Mouse (Mus musculus): ENCODE results near the gene Pan2. TPM values are rescaled to one million over a fixed set of nuclear protein-coding genes. Genes with fewer than 3 reads are reported as not detected.

The Pan2 gene
- 24.5 and 31.2 TPM in 2 replicates for polyA plus RNA-seq (2012; rRNA removed)

DNA sequence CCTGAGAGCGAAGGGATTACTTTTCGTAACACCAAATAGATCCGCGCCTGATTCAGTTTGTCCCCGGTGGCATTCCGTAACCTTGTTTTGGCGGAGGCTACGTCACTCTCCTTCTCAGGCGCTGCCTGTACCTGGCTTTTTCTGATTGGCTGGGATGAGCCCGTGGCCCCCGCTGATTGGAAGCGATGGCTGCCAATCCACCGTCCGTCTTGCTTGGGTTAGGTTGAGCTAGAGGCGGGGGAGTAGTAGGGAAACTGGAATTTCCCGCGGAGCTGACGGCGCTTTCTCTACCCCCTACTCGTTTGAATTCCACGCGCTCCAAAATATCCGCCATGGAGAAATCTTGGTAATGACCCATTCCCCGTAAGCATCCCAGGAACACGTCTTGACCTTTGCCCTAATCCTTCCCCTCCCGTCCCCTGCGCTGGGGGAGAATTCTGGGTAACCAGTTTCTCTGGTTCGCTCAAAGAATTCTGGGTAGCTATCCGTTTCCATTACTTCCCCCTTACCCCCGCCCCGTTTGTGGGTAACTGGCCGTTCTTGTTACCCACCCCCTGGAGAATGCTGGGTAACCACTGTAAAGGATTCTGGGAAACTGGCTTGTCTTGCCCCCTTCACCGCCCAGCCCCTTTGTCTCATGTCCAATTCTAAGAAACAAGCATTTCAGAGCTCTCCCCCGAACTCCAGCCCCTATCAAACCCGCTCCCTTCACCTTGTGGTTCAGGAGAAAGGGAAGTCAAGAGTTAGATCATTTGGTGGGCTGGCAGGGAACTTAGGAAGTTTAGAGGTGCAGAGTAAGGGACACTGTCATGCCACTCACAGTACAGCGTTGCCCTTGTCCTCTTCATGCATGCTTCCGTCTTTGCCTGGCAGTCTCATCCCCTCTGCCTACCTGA is at the start of gene Pan2:
TSS of gene Pan2 (plus strand) at position 210 of the 896 bp plus-strand sequence.

DNA sequence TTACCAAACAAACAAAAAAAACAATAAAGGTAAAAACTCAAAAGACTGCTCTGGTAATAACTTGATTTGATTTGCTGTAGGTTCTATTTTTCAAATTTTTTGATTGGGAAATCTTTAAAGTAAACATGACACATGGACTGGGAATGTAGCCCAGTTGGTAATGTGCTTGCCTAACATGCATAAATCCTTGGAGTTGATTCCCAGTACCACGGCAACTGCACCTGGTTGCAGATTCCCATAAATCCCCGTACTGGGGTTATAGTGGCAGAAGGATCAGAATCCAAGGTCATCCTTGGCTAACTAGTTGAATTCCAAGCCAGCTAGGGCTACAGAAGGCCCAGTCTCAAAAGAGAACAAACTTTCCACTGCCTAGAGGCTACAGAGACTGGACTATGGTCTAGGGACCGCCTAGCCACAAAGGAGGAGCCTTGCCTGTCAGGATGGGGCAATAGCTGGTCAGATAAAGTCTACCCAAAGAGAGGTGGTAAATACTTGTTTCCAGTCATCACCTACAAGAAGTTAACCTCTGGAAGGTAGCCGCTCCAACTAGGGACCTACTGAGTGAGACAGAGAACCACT is 49.4 kb upstream of the Pan2 start, which contains the start of gene Apon:
TSS of gene Apon (plus strand) at position 420 of the 579 bp plus-strand sequence.

DNA sequence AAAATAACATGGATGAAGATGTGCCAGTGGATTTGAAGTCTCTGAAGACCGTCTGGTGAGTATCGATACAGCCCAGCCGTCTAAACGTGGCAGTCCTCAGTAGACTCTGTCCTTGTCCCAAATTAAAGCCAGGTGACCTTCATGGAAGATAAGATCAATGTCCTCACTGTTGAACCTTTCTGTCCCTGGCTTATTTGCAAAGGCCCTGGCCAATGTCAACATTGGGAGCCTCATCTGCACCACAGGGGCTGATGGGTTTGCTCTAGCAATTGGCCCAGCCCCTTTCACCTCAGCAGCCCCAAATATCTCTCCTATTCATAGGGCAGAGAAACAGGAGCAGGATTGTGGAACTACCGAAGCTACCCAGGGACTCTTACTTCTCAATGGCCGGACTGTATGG is 34.8 kb upstream of the Pan2 start, which contains the start of gene Apof:
TSS of gene Apof (plus strand) at position 301 of the 400 bp plus-strand sequence.

DNA sequence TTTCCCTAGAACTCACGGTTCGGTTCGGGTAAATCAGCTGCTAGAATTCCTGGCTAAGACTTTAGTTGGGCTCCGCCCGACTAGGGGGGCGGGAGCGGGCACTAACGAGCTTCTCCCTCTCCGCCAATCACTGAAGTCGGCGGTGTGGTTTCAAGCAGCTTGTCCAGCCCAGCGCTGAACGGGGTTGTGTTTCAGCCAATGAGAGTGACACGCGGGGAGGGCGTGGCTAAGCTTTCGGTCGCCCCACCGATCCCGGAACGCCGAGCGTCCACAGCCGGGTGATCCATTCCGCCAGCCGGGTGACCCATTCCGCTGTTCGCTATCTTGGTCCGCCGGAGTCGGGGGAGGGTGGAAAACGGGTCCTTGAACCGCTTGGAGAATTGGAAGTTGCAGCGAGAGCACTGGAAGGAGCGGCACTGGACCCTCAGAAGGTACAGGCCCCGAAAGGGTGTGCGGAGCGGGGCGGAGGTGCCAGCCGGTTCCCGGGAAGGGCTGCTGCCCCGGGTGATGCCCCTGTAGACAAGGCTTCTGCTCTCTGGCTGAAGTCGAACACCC is 32.8 kb upstream of the Pan2 start, which contains the start of gene Stat2:
TSS of gene Stat2 (plus strand) at position 273 of the 555 bp plus-strand sequence.

DNA sequence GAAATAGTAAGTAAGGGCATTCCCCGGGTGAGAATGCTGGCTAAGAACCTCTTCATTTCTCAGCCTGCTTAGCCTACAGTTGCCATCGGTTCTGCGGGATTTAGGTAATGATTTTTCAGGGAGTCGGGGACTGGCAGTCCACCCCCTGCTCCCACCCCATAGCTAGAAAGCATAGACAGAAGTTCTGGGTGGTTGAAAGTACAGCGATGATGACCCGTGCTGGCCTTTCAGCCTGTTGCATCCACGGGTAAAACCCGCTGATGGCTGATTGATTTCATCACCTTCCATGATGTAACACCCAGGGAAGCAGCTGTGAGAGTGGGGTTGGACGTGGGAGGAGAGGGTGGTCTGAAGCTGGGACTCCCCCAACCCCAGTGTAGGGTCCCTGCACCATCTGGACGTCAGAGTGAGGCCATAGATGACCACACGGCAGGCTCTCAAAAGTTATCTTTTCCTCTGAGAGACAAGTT is 4.4 kb upstream of the Pan2 start, which contains the start of gene Il23a:
TSS of gene Il23a (minus strand) at position 51 of the 470 bp plus-strand sequence.

DNA sequence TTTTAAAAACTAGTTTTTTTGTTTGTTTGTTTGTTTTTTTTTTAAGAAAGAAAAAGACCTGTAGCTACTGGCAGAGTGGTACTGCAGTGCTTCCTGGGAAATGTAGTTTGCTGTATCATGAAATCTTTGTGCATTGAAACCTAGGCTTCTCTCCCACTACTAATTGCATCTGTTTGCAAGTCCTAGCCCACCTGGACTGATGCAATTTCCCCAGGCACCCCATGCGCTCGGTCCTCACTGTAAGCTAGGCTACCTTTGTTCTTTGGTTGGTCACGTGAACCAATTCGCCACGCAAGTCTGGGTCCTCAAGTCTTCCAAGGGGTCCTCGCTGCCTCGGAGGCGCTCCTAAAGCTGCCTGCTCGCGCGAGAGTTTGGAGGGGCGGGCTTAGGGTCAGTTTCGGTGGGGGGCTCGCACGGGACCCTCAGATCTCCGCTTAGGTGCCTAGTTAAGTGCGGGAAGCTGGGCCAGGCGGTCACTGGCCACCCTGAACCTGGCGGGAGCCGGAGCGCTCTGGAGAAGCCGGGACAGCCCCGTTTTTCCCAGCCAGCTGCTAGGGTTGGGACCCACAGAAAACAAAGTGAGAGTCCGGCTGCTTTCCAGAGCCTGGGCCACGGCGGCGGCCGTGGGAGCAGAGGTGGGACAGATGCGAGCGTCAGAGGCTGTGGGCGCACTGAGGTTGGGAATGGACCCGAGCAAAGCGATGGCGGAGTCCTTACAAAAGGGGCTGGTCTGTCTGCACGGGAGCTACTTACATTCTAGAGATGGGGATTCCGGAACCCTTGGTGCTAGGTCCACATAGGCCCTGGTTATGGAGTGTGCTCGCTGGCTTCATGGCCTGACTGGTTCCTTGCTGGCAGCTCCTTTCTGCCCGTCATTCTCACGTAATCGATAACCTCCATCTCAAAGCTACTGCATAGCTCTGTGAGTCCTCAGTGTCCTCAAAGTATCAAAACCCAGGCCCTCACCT is 19.3 kb downstream of the Pan2 start, which contains the start of gene Cnpy2:
TSS of gene Cnpy2 (plus strand) at position 319 of the 968 bp plus-strand sequence.

DNA sequence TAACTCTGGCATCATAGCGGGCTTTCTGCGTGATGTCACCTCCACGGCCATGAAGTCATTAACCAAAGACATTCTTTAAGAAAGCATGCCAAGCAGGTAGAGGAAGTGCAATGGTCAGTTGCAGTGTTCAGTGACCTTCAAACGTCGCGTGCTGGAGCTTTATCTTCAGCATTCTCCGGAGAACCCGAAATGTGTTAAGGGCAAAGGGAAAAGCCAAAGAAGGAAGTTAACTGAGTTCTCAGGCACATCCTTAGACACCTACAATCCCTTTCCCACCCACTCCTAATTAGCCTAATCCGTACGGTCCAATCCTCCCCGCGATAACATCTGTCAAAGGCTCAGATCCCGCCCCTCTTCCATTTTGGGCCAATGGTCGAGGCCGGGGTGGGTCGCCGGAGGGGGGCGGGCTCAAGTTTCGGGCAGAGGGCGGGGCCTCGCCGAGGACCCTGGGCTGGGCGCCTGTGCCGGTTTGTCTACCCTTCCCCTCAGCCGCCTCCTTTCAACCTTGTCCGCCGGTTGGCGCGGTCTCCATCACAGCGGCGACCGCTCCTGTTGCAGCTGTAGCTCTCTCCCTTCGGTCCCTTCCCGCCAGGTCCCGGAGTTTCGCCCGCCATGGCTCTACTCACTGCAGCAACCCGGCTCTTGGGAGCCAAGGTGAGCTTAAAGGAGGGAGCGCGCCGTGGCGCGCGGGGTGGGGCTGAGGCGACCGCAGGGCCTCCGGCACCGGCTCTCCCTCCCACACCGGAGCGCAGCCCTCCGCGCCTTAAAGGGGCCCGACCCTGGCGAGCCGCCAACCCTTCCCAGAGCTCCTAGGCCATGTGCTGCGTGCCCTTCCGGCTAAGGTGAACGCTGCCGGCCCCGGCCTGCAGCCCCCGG is 34.4 kb downstream of the Pan2 start, which contains the start of gene Cs:
TSS of gene Cs (plus strand) at position 429 of the 876 bp plus-strand sequence.

DNA sequence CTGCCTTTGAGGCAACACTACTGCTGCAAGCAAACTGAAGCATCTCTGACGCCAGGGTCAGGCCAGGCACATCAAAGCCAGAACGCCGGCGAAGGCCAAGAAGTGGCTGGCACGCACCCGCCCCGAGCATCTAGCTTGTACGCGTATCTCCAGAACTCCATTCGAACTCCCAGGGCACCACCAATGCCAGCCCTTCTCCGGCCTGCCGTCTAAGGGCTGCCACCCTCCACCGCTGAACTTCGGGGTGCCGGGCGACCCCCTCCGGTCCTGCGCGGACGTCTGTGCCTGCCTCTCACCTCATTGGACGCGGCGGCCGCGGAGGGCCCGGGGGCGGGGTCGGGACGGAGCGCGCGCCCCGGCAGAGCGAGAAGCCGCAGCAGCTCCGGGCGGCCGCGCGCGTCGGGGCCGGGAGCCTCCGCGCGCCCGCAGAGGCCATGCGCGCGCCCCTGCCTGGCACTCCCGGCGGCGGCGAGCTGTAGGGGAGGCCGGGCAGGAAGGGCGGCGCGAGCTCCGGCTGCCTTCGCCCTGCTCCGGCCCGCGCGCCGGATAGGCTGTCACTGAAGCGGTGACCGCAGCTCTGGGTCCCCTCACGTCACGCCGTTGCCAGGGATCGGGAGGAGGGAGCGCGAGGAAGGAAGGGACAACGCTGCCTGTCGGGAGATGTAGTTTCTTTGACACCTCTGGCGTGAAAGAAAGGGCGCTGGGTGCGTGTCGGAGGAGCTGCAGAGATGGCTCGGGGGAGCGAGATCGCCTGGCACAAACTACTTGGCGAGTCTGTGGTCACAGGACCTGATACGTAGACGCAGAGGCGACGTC is 65.5 kb downstream of the Pan2 start, which contains the start of gene Coq10a:
TSS of gene Coq10a (minus strand) at position 596 of the 816 bp plus-strand sequence.

Other genes starting within 250 kb of the Pan2 start
- gene Ptges3, start 244.4 kb upstream of the Pan2 start, polyA plus RNA-seq (2012; rRNA removed) = 112 and 146 TPM in 2 replicates
- 3,893 and 4,487 TPM in 2 replicates for gene Atp5b, start 220.1 kb upstream of the Pan2 start, polyA plus RNA-seq (2012; rRNA removed)
- 25.7 and 32.3 TPM in 2 replicates for gene Baz2a, start 211.8 kb upstream of the Pan2 start, polyA plus RNA-seq (2012; rRNA removed)
- 138 and 141 TPM in 2 replicates for gene Rbms2, start 123.0 kb upstream of the Pan2 start, polyA plus RNA-seq (2012; rRNA removed)
- 5.7 TPM in 2 replicates for gene Gls2, start 108.9 kb upstream of the Pan2 start, polyA plus RNA-seq (2012; rRNA removed)
- 10.6 and 15.3 TPM in 2 replicates for gene Spryd4, start 91.5 kb upstream of the Pan2 start, polyA plus RNA-seq (2012; rRNA removed)
- 0.12 TPM in 1 of 2 replicates, not detected in the other for gene Mip, start 77.5 kb upstream of the Pan2 start, polyA plus RNA-seq (2012; rRNA removed)
- gene Timeless, start 71.3 kb upstream of the Pan2 start, polyA plus RNA-seq (2012; rRNA removed) = 6.4 and 6.9 TPM in 2 replicates
- 0.11 and 0.21 TPM in 2 replicates for gene Apon, start 49.2 kb upstream of the Pan2 start, polyA plus RNA-seq (2012; rRNA removed)
- 2.3 and 6.0 TPM in 2 replicates for gene Apof, start 34.7 kb upstream of the Pan2 start, polyA plus RNA-seq (2012; rRNA removed)
- gene Stat2, start 32.8 kb upstream of the Pan2 start, polyA plus RNA-seq (2012; rRNA removed) = 28.9 and 36.7 TPM in 2 replicates
- 0.29 and 0.61 TPM in 2 replicates for gene Il23a, start 4.6 kb upstream of the Pan2 start, polyA plus RNA-seq (2012; rRNA removed)
- gene Cnpy2, start 19.1 kb downstream of the Pan2 start, polyA plus RNA-seq (2012; rRNA removed) = 72.8 and 101 TPM in 2 replicates
- 177 and 181 TPM in 2 replicates for gene Cs, start 34.4 kb downstream of the Pan2 start, polyA plus RNA-seq (2012; rRNA removed)
- gene Coq10a, start 65.7 kb downstream of the Pan2 start, polyA plus RNA-seq (2012; rRNA removed) = 138 and 189 TPM in 2 replicates
- gene Ankrd52, start 73.8 kb downstream of the Pan2 start, polyA plus RNA-seq (2012; rRNA removed) = 54.4 and 59.6 TPM in 2 replicates
- gene Slc39a5, start 97.9 kb downstream of the Pan2 start, polyA plus RNA-seq (2012; rRNA removed) = 0.21 and 0.40 TPM in 2 replicates
- gene Nabp2, start 108.2 kb downstream of the Pan2 start, polyA plus RNA-seq (2012; rRNA removed) = 19.7 and 26.6 TPM in 2 replicates
- gene Rnf41, start 108.3 kb downstream of the Pan2 start, polyA plus RNA-seq (2012; rRNA removed) = 50.0 and 57.7 TPM in 2 replicates
- 130 and 148 TPM in 2 replicates for gene Smarcc2, start 155.9 kb downstream of the Pan2 start, polyA plus RNA-seq (2012; rRNA removed)
- gene Myl6, start 190.8 kb downstream of the Pan2 start, polyA plus RNA-seq (2012; rRNA removed) = 1,000 and 1,018 TPM in 2 replicates
- 4.9 and 5.2 TPM in 2 replicates for gene Myl6b, start 195.3 kb downstream of the Pan2 start, polyA plus RNA-seq (2012; rRNA removed)
- gene Esyt1, start 222.5 kb downstream of the Pan2 start, polyA plus RNA-seq (2012; rRNA removed) = 72.6 and 73.1 TPM in 2 replicates
- 18.0 and 21.1 TPM in 2 replicates for gene Zc3h10, start 244.4 kb downstream of the Pan2 start, polyA plus RNA-seq (2012; rRNA removed)
- 2,417 and 2,489 TPM in 2 replicates for gene Rpl41, start 246.0 kb downstream of the Pan2 start, polyA plus RNA-seq (2012; rRNA removed)